Mouse (Mus musculus): ENCODE measurements at regions not wholly inside any gene's neighbourhood (a gene's known extent, or its start where the extent isn't known, plus 50 kb on each side); places are given as distances from the start of the nearest gene placed in this dataset.

DNA sequence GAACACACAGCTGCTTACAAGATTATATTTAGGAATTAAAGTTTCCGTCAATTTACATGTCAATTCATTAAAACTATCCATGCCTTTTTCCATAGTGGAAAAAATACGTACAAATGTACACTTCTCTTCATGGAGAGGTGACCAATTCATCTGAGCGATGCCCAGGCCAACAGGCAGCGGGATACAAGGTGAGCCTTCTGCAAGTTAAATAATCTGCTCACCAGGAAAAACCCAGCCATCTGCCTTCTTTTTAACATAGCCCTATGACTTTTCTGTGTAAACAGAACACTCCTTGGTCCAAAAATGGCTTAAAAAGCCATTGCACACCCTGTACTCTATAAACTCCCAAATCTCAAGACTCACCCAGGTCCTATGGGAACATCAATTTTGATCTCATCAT lies 51.5 kb upstream of the Cypt12 start:
- no peak for TF ChIP-seq POLR2A (IDR thresholded peaks at IDR 0.05; ENCODE audit: borderline replicate concordance, insufficient read depth, low read length)
- TF ChIP-seq CTCF (IDR thresholded peaks at IDR 0.05; ENCODE audit: borderline replicate concordance, insufficient read depth, low read depth, low read length), result no peak
- H3K4me1 ChIP-seq (ENCODE audit: control insufficient read depth, insufficient read depth, low read length), result peaks cover 8% of the 10 kb centered on the region
- no peaks in the 10 kb centered on the region for H3K27me3 ChIP-seq (ENCODE audit: control insufficient read depth, insufficient read depth, low read length)
- DNase-seq, result peak; percentile 54 to 85
- H3K27ac ChIP-seq (ENCODE audit: insufficient read depth, low read length), result no peak overlapping the region
- H3K4me3 ChIP-seq (replicated peaks; ENCODE audit: insufficient read depth, low read depth, low read length), result no peak overlapping the region
- 18% methylated on average over 4 of the region's 4 CpGs for WGBS
